Mouse (Mus musculus) cerebellum, postnatal 10 days (tissue): Measurements from ENCODE around the gene Gabra4.
"Not testable (repeated sequence)": the region's sequence is repeated elsewhere in the genome, so short reads cannot be mapped to it uniquely, and the experiment has no call there.

Experiments used
- DNase-seq, 2 experiments: peaks; one replicate each; pipeline ENCODE4 v3.0.0; 2021; ENCODE audit warnings: mixed read lengths in 2 of 2

Gene Gabra4

DNA sequence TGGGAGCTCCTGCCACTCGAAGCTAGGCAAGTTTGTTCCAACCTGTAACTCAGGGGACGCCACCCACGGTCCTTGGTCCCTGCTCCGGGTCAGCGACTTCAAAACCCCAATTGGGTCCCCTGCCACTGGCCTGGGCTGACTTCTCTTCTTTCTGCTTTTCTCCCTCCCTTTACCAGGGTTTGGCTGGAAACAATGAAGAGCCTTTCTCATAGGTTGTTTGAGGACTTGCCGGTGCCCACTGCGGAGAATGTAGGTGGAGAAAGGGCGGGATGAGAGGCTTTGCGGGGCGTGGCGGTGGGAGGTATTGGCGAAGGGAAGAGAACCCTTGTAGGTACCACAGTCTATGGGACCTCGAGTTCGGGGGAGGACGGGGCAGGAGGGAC is at the start of gene Gabra4:
Gene Gabra4, minus strand, starts transcription at position 194 of the 383 bp plus-strand sequence.
- DNase-seq: peak; percentile 44

DNA sequence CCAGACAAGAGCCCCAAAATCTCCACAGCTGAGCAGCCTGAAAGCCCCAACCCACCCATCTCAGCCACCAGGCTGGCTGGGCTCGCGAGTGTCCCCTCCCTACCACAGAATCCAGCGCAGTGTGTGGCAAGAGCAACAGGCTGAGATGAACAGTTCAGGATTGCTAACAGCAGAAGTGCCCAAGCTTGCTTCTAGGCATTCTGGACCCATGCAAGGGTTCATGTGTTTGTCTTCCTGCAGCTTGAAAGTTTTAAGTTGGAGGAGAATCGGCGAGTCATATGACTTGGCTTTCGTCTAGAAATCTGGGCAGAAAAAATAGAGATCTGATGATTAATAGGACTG is 43.1 kb upstream of the Gabra4 start:
- no peak for DNase-seq

DNA sequence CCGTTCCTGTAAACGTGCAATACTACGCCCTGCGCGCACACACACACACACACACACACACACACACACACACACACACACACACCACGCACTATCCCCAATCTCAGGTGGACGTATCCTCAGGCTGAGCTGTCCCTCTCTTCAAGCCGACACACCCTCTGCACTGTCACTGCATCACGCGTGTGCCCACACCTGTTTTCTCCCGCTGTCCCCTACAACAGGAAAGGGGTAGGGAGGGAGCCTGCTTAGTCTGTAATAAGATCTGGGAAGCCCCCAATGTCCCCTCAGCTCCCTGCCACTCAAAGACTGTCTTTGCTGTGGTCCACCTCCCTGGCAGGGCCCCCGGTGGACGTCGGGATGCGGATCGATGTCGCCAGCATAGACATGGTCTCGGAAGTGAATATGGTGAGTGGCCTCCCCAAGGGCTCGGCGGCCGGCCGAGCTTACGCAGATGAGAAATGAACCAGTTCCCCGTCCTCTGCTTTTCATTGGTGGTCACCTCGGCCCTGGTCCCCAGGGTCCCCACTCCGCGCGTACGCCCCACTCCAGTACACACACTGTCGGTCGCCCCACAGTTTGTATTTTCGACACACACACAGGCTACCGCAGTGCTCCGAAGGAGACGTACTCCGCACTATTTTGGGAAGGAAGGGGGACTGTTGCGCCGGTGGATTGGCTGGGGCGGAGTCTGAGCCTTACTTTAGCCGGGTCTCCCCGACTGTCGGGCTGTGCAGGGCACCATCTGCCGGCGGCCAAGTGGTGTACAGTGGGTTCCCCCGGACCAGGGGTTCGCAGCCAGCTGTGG is 42.6 kb upstream of the Gabra4 start:
- peak; percentile 73 to 78 for DNase-seq

DNA sequence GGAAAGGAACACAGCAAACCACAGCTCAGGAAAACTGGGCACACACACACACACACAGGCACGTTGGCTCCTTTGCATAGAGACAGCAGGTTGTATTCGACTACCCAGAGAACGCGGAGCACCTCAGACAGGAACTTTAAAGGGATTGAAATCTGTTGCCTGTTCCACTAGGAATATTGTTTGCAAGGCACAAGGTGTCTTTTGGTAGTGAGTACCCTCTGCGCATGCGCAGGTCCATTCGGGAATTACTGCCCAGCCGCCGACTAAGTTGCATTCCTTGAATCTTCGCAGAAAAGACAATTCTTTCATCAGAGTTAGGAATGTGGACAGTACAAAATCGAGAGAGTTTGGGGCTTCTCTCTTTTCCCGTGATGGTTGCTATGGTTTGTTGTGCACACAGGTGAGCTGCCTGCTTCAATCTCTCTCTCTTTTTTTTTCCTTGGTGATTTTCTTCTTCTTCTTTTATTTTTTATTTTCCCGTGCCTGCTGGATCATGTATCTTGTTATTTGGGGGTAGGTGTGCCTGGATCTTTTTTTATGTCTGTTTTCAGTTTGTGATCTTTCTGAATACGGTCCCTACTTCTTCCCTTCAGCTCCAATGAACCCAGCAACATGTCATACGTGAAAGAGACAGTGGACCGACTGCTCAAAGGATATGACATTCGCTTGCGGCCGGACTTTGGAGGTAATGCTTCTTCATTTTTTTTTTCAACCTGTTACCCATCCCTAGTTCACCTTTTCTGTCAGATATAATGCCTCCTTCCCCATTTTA is 41.8 kb upstream of the Gabra4 start:
- peak; percentile 77 to 82 for DNase-seq

DNA sequence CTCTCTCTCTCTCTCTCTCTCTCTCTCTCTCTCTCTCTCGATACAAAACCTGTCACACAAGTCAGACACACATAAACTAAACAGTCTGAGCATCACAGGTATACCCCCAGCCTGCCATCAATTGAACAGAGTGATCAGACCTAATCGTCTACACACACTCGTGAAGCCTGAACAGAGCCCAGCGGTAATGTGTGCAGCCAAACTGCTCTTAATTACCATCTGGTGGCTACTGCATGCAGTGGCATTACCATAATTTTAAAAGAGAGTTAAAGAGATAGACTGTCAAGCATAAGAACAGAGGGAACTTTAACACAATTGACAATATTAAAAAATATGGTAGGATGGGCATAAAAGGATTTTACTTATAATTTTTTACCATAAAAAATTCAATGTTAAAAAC is 7.5 kb upstream of the Gabra4 start:
- peak; percentile 24 to 38 for DNase-seq

DNA sequence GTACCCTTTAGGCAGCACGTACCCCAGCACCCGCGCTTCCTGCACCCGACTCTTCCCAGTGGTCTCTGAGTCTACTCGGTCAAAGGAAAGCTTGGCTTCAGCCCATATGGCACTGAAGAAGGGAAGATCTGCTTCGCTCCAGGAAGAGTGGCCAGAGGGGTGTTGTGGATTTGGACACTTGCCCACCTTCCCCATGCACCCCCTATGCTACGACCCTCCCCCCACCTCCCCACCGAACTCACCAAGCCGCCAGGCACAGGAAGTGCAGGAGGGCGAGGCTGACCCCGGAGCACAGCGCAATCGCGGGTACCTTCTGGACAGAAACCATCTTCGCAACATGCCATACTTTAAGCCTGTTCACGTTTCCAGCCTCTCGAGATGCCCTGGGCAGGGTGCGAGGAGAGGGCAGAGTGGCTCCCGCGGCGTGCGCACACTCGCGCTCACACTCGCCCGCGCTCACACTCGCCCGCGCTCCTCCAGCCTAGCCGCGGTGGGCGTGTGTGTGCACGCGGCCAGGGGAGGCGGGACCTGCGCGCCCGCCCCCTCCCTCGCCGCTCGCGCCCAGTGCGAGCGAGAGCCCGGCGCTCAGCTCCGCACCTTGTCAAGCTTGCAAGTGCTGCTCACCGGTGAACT is 510 bp downstream of the Gabra4 start, which contains the start of gene Gabrb1:
Gene Gabrb1, plus strand, starts transcription at position 632 of the 633 bp plus-strand sequence.
- DNase-seq: peak; percentile 72 to 77

DNA sequence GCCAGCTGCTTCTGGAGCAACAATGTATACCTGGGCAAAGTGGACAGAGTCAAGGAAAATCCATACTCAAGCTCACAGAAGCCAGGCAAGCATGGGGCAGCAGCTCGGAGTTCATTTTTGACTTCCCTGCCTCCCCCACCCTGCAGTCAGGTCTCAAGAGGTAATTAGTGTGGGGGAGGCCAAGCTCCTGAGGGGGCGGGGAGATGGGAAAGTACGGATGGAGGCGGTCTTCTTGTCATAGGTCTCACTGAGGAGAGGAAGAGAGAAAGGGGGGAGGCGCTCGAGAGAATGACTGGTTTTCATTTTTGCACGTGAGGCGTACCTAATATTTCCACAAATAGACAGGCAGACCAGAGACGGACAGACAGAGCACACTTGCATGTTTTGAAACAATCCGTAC is 1.3 kb downstream of the Gabra4 start:
- DNase-seq: peak; percentile 27 to 41

DNA sequence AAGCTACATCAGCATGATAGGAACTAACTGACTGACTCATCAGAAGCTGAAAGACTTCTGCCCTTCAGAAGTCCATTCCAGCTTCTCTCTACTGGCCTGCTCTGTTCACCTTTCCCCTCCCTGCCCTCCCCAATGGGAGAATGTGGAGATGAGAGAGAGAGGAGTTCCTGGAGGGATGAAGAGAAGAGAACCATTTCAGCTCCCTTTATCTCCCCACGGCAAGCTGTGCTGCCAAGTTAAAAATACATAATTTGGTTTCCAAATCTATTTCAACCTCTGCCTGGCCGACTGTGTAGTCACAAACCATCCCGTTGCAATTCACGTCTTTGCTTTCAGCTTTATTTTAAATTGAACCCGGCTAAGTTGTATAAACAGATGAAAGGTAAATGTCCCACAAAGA is 4.1 kb downstream of the Gabra4 start:
- DNase-seq: no peak

DNA sequence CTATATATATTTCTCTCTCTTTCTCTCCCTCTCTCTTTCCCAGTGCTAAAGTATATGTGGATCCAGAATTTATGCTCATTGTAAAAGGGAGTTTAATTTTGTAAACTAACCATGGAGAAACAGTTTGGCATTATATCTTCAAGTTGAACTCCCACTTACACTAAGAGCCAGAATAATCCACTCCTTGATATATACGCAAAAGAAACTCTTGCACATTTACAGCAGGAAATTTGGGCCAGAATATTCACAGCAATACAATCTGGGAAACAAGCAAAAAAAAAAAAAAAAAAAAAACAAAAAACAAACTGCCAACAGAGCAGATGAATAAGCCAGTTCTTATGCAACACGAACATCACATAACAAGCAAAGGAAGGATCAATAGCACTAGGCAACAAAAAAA is 10.0 kb downstream of the Gabra4 start:
- DNase-seq: no peak

DNA sequence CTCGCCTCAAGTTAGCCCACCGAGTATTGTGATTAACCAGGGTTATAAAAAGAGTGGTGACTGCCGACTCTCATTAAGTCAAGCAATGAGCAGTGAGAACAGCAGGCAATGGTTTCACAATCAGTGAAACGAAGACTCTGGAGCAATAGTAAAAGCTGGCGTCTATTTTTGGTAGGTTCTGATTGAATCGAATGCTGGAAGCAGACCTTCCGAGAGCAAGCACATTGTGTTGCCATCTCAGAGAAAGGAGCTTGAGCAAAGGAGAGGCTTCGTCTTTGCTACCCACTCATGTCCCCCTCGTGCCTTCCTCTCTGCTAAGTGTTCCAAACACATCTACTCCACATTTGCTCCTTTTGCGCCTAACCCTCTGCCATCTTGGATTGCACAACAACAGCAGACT is 18.3 kb downstream of the Gabra4 start:
- DNase-seq: no peak

DNA sequence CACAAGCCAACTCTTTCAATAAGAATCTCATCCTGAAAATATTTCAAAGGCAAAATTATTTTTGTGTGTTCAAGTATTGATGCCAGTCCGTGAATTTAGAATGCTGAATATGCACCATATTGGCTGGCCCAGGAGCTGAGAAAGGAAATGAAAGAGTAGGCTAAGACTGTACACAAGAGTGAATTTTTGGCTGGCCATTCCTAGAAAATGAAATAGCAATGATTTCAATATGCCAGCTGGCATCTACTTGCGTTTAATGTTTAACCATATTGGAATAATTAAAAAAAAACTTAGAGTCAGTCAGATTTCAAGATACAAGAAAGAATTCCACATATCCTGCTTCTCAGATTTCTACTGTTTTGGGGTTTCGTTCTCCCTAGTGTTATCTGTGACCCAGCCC is 30.3 kb downstream of the Gabra4 start:
- no peak for DNase-seq

DNA sequence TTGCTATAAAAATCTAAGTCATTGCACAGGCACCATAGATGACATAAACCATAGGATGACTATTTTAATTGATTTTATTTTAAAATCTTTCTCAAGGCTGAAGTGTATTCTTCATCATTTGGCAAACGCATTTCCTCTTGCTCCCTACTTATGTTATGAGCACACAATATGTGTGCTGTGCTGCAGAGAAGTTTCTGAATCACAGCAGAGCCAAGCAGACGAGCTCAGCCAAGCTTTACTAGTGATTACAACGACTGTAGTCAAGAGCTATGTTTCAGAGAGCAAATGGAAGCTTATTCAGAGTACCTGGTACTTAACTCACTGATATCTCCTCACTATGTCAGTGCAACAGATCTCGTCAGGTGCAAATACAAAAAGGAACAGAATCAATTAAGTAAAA is 41.4 kb downstream of the Gabra4 start:
- DNase-seq: no peak

DNA sequence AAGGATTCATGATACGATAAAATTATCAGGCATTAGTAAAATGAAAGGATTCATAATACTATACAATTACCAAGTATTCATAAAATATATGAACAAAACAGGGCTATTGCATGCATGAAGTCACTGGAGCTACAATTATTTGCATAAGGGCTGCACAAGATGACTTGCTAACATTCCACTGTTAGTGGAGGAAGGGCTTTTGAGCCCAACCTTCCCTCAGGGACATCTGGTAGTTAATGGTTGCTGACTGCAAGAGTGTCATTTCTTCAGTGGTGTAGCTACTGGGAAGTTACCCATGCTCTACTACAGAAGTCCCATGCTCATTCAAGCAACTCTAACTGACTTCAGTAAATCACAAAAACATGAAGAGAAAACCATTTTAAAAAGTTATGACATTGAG is 43.8 kb downstream of the Gabra4 start:
- DNase-seq: no peak

DNA sequence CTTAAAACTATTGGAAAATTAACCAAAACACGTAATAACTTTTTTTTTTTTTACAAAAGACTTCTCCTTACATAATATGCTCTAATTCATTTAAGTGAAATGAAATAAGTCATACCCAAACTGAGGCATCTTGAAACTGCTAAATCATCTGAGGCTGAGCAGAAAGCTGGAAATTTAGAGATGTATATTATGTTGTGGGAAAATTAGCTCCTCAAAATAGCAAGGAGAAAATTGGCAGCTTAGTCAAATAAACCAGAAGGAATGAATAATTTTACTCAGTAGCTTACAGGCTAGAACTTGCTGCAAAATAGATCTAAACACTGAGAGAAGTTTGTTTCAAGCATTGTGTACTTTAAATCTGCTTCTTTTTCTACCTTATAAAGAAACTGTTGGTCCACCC is 49.4 kb downstream of the Gabra4 start:
- DNase-seq: no peak

DNA sequence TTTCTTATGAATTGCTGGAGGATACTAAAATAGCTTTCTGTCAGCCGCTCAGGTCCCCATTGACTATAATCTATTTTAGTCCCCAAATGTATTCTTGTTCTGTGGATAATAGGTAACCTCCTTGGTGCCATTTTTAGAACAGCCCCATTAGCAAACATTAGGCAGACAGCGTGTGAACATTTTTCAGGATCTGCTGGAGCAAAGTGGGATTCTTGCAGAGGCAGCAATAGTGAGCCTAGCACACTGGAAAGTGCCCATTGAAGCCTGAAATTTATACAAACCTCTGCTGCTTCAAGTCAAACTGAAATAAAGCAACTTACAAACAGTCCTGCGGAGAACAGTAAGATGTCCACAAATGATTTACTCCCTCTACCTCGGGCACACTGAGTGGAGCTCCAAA is 51.2 kb downstream of the Gabra4 start:
- no peak for DNase-seq

DNA sequence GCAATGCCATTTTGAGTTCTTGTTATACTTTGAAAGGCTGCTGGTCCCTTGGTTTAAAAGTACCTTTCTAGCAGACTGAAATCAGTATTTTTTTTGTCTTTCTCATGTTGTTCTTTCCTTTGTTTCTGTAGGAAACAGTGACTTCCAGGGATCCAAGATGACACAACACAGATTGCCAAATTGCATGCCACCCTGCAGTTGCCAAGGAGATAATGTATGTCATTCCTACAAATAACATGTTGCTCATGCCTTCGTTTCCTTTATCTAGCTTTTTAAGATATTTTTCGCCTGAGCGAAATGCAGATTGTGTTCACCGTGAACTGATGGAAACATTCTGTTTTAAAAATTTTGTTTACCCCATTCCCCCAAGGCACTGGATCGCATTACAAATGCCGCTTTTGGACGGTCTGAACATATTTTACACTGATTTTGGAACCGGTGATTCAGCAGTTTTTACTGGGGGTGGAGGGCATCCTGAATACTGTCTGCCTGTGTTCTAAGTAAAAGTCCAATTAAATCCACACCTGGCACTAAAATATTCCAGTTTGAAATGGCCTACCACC is 53.9 kb downstream of the Gabra4 start:
- no peak for DNase-seq

DNA sequence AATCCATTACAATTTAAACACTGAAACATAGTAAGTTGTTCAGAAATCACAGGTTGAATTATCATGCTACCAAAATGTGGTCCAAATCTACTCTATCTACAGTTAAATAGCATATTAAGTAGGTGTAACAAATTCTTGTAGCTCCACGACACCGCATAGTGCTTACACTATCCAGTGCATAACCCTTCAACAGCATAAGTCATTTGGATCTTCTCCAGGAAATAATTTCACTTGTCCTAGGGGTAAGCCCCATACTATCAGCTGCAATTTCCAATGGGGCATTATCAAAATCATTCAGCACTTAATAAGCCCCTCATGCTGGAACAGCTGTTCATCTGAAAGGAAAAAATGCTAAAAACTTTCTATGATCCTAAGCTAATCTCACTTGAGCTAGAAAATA is 62.8 kb downstream of the Gabra4 start:
- DNase-seq: no peak

DNA sequence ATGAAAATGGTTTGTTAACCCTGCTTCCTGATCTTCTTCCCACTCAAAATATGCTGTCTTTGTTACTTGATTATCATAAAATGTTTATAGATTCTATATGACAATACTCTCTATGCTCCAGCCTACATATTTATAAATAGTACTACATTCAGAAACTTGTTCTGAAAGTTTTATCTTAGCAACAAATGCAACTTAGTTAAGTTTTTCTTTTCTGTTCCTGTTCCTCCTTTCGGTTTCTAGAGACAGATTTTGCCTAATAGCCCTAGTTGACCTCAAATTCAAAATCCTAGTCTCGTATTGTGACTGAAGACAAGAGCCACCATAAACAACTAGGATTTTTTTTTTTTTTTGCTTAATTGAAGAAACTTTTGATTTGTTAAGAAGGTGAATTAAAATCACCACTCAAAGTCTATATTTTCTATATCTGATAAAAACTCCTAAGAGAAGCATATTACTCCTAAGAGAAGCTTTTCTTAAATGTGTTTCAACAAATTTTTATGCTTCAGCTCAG is 64.3 kb downstream of the Gabra4 start:
- DNase-seq: no peak

DNA sequence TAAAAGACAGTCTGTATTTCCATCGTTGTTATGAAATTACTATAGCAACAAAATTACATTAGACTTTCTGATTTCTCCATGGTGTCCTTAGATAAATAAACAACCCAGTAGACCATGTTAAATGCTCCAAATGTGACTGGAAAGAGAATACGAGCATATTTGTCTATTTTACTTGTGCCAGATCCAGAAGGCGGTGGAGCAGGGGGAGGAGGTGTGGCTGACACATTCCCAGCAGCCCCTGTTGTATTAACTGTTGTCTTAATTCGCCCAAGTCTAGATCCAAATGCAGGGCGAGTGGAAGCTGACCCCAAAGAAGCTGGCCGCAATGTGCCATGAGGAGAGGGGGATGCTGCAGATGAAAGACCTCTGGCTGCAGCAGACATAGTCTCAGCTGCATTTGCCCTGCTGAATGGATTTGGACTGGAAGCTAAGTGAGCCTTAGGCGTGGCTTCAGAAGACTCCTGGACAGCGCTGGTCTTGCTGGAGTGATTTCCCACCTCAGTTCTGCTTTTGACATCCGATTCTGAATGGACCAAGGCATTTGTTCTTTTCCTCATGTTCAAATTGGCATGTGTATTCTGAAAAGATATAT is 86.4 kb downstream of the Gabra4 start:
- DNase-seq: peak; percentile 2 to 5

DNA sequence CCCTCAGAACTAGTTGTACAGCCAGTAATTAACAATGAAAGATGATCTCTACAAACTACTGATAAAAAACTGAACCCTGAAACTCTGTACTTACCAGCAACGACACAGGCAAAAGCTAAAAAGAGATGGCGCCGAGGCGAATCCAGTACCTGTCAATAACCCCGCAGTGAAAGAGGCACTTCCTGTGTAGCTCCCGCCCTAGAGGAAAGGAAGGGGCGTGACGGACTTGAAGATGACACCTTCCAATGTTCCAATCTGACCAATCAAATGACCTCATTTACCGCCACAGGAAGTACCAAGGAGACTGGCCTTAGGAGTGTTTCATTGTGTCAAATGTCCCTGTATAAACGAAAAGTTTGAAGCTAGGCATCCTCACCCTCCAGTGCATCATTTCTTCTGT is 110.0 kb downstream of the Gabra4 start, which contains the start of gene Cox7b2:
Gene Cox7b2, minus strand, starts transcription at position 127 of the 400 bp plus-strand sequence.
- no peak for DNase-seq

DNA sequence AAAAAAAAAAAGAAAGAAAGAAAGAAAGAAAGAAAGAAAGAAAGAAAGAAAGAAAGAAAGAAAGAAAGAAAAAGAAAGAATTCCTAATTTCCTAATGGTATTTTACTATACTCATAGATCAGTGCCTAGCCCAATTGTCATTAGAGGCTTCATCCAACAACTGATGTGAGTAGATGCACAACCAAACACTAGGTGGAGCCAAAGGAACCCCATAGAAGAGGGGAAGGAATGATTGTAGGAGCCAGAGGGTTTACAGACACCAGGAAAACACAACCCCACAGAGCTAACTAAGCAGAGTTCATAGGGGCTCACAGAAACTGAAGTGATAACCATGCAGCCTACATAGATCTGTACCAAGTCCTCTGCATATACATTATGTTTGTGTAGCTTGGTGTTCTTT is 112.6 kb downstream of the Gabra4 start:
- peak; percentile 28 to 38 for DNase-seq

DNA sequence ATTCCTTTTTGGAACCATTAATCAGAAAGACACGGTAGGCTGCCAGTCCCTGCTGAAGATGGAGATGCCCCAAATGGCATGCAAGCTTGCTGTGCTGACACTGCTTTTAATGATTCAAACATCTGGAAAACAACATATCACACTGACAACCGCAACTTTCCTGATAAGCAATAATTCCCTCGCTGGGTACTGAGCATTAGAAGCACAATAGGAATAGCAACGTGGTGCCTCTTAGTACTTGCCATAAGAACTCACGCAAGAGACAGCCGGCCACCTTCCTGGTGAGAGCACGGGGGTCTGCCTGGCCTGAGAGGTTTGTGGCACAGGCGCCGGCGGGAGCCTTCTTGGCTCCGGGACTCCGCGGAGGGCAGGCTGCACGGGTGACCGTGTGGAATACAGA is 132.6 kb downstream of the Gabra4 start:
- DNase-seq: not testable (repeated sequence)
